Mouse (Mus musculus): ENCODE data around the gene H2al1d.
"Not testable (repeated sequence)": the region's sequence is repeated elsewhere in the genome, so short reads cannot be mapped to it uniquely, and the experiment has no call there.

- not testable (repeated sequence) for TF ChIP-seq CTCF (IDR thresholded peaks at IDR 0.05; ENCODE audit: control insufficient read depth, insufficient read depth, insufficient read length); USF1 (IDR thresholded peaks at IDR 0.05; ENCODE audit: low read depth); MAX (IDR thresholded peaks at IDR 0.05); CEBPB (IDR thresholded peaks at IDR 0.05; ENCODE audit: low read depth); MYOD1 (IDR thresholded peaks at IDR 0.05; ENCODE audit: control insufficient read depth, insufficient read length, low read depth)
These were observed 12.6 kb downstream of the H2al1d start, which contains the start of gene H2al1h for GRCm38 (mm10) chrX:11321192-11321591.

Data from C2C12 (cell line).